Mouse (Mus musculus): ENCODE measurements around the gene Fam163a. TPM values are rescaled to one million over a fixed set of nuclear protein-coding genes. Genes with fewer than 3 reads are reported as not detected.
A peak's percentile ranks its signal among the peaks of the same experiment; 100 is the strongest.
"Not testable (repeated sequence)": the region's sequence is repeated elsewhere in the genome, so short reads cannot be mapped to it uniquely, and the experiment has no call there.

The Fam163a gene
- 7.6 and 14.1 TPM in 2 replicates for total RNA-seq (2021)
- long read RNA-seq, partial matches to known transcripts: 5 of 7 reads
- long read RNA-seq, other reads (novel, unspliced or antisense): 2 of 7 reads

DNA sequence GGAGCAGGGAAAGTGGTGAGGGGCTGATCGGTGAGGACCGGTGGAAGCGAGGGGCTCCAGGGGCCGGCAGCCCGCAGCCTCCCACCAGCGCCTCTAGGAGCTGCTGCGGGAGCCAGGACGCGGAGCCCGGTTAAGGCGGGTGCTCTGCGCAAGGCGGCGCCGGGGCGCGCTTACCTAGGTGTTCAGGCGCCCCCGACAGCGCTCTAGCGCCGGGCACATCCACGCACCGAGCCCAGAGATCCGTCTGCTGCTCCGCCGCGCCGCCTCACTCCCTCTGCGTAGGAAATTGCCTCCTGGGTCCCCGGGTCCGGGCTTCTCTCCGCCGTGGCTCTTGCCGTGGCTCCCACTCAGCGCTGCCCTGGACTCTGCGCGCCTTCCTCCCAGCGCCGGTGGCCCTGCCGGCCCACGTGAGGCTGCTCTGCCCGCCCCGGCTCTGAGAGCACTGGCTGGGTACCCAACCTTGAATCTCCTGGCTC, at the start of gene Fam163a:
Fam163a (minus strand) TSS at position 371 of the 476 bp plus-strand sequence.
- peak; percentile 20 for DNase-seq

DNA sequence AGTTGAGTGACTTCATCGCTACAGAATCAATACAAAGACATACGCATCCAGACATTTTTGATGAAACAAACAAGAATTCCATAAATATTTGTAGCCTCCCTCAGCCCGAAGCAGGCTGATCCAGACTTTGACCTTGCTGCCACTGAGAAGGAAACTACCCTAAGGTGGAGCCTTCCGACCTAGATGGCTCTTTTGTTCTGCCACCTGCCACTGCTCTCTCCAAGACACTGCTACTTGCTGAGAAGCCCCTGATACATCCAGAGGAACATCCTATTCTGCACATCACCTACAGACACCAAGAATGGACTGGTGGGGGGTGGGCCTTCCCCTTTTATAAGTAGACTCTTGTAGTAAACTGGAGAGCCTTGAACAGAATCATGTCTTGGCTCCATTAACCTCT, 46.3 kb upstream of the Fam163a start:
- DNase-seq: not testable (repeated sequence)

DNA sequence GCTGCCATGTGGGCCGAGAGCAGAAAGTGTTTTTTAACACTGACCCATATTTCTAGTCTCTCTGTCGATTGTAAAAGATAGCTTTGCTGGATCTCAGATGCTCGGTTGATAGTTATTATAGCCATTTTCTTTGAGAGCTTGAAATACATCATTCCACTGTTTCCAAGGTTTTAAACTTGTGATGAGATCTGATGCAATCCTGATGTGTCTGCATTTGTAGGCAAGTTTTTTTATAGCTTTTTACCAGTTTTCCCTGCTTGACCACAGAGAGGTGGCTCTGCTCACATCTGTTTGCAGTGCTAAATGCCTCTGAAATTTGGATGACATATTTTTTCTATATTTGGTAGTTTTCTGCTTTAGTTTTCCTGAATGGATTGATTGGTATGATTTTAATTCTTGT, 43.1 kb upstream of the Fam163a start:
- DNase-seq: no peak

DNA sequence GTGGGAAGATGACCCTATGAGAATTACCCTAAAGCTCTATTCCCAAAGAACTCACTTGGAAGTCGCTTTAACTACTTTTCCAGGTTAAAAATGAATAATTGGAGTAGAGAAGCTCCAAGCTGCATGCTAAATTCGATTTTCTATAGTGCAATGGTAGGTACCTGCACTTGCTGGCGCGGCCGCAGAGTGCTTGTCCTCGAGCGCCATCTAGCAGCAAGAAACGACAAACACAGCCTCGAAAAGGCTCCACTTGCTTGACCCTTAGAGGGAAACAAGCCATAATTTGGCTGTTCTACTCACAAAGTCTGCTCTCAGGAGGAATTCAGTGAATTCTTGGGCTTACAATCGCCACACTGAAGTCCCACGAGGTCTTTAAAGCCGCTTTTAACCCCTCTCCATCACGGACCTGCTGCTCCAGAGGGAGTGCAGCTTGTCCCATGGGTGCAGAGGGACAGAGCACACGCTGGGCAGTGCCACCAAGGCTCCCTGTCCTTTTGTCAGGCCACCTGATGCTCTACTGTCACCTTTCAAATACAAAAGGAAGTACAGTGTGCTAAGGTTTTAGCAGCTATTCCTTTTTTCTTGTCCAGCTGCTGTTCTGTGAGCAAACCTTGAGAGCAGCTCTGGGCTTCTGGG, 37.0 kb upstream of the Fam163a start:
- DNase-seq: peak; percentile 55

DNA sequence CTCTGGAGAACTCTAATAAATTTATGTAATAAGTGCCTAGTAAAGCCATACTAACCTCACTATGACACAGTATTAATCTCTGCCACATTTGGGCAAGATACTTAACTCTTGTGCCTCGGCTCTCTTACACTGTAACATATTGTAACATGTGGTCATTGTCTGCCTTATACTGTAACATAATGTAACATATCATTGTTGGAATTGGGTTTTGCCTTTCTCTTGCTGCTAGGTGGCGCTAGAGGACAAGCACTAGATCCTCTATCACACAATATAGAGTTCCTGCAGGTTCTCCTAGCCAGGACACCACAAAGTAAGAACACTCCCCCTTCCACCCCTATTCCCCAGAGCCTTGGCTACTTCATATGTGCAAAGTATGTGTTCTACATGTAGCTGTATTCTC, 36.2 kb upstream of the Fam163a start:
- no peak for DNase-seq

DNA sequence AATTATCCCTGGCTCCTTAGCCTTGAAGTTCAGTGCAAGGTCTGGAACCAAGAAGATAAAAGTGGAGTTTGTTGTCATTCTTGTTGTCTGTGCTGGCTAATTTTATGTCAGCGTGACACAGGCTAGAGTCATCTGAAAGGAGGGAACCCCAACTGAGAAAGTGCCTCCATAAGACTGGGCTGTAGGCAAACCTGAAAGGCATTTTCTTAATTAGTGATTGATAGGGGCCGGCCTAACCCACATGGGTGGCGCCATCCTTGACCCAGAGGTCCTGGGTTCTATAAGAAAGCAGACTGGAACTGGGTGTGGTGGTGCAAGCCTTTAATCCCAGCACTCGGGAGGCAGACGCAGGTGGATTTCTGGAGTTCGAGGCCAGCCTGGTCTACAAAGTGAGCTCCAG, 26.3 kb upstream of the Fam163a start:
- DNase-seq: no peak

DNA sequence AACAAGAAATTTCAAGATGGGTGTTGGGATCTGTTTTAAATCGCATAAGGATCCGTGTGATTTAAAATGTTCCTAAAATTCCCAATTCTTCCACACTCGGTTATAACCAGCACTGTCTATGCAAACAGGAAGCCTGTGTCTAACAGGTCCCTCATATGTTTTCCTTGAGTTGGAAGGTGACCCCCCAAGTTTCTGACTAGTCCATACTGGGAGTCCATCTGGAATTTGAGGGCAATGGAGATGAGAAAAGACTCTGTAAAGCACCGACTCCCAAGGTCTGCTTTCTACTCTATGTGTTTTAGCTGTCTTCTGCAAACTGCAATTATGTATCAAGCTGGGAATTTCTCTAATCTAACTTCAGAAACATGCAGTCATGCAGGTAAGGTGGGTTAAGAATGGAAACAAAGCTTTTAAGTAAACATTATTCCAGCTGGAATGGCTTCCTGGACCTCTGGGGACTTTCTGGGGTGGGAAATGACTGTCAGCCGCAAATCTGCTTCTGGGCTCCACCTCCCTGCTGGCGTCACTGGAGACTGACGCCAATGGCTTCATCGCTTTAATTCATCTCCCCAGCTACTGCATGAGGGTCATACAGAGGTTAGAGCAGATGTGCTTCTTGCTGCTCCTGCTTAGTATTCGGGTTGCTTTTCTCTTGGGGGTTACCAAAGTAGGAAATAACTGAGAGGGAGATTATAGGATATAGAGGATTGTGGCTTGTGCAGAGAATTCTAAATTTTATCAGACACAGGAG, 25.7 kb upstream of the Fam163a start:
- peak; percentile 11 for DNase-seq

DNA sequence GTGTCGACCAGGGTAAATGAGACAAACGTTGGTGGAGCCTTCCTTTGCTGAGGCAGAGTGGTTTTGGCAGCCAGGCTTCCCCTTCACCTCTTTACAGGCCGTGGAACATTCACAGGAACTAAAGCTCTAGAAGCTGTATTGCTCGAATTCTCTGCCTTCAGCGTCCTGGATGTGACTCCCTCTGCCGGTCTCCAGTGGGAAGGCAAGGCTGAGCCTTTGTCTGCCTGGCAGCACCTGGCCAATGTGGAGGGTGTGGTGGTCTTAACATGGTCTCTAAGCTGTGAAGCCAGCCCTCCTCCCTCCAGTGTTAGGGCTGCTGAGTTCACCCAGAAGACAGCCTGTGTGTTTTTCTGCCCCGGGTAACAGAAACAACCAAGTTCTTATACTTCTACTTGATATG, 24.6 kb upstream of the Fam163a start:
- peak; percentile 58 for DNase-seq

DNA sequence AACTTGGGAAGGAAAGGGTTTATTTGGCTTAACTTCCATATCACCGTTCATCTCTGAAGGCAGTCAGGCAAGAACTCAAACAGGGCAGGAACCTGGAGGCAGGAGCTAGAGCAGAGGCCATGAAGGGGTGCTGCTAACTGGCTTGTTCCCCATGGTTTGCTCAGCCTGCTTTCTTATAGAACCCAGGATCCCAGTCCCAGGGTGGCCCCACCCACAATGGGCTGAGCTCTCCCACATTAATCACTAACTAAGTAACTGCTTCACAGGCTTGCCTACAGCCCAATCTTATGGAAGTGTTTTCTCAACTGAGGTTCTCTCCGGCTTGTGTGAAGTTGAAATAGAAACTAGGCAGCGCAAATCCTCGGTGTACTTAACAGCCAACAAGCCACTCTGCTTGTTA, 23.9 kb upstream of the Fam163a start:
- no peak for DNase-seq

DNA sequence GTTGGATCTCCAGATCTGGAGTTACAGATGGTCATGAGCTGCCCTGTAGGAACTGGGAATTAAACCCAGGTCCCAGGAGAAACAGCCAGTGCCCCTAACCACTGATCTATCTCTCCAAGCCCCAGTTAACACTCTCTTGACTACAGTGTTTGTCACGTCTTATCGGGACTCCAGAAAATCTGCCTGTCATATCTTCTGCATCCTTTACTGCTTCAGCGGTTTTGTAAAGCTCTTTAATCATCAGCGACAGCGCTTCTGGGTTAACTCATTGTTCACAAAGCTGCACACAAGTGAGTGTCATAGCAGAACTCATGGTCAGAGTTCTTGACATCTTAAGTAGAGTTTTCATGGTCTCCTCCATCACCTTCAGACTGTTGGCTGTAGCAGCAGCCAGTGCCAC, 22.1 kb upstream of the Fam163a start:
- DNase-seq: no peak

DNA sequence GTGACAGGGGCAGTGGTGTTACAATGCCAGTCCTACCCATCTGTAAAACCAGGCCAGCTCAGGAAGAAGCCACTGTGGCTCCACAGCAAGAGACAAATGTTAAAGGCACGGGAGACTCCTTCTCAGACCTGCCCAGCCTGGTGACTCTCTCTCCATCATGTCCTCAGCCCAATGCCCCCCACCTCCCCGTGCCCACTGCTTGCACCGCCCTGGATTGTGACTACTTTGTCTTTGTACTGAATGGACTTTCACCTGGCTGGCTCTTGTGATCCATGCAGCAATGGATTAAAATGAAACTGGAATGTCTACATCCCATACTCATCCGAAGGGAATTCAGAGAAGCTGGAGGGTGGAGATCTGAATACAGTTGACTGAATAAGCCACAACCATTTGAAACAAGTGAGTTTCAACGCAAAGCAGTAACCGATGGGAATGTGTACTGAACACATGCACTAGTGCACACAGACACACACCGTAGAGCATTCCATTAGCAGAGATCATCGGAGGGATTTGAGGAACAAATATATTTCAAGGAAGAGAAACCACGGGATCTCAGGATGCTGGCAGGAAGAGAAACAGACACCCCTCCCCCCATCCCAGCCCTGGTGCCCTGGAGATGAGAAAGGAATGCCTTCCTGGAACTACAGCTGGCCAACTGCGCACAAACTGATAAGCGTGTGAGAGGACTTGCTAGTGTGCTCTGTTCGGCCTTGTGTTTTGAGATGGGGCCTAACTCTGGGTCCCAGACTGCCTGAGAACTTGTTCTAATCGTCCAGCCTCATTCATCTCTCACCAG, 17.6 kb upstream of the Fam163a start:
- DNase-seq: no peak

DNA sequence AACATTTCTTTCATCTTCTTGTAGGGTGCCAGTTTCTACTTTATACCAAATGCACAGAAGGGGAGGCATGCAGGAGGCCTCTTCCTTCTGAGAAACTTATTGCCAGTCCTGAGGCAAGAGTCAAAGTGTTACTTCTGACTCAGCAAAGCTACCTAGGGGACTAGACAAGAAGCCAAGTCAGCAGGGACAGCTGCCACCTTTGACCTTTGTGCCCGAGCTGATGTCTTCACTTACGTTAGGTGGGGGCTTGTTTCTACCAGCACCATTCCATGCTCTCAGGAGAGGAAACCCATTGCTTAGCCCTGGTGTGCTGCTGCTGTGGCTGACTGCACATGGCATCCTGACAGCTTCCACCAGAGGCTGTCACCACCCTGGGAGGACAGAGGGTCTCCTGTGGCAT, 16.5 kb upstream of the Fam163a start:
- DNase-seq: no peak

DNA sequence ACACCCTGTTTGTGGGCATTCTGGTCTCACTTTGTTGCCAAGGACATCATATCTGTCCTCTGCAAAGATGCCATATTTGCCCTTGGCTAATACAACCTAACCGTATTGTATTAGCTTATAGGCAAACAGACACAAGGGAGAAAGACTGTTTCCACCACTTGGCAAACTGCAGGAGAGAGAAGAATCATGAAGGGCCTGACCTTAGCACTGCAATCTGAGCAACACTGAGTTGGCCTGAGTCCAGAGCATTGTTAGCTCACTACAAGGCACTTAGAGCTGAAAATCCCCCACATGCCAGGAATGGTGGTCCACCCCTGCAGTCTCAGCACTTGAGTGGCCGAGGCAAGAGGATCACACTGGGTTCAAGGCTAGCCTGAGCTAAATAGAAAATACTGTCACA, 13.7 kb upstream of the Fam163a start:
- DNase-seq: peak; percentile 24

DNA sequence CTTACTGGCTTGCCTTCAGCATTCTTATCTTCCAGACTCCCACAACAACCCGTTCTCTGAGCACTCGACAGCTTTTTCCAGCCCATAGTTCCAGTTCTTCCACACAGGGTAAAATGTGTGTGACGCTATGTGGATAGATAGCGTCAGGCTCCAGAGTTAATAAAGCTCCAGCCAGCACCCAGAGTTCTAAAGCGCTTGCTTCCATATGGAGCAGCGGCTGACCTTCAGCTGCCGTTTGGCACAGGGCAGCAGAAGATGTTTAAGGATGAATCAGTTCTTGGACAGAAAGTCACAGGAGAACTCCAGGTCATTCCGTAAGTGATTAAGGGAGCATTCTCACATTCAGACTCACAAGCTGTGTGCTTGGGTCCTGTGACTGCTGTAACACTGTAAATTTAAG, 13.1 kb upstream of the Fam163a start:
- no peak for DNase-seq

DNA sequence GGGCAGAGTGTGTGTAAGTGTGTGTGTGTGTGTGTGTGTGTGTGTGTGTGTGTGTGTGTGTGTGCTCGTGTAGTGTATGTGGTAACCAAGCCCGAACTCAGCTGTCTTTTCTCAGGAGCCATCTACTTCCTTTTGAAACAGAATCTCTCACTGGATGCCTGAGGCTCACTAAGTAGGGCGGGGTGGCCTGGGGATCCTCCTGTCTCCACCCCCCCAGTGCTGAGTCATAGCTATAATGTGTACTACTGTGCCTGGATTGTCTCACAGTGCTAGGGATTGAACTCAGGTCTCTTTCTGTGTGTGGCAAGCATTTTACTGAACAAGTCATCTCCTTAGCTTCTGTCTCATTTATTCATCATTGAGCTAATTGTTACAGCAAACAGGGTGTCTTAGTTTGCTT, 12.6 kb upstream of the Fam163a start:
- DNase-seq: peak; percentile 42

DNA sequence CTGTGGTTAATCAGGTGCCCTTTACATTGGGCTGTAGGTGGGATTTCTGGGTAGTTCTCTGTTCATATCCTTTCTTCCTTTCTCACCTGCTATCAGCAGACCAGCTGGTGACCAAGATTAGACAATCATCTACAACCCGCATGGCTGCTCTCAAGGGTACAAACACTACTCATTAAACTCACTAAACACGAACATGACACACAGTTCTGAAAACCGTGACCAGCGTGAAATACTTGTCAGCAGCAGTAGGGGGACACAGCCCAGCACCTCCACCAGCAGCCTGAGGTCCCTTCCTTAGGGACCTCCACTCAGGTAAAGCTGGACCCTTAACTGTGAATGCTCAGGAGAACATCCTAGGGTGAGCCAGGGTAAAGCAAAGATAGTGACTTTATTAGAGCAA, 11.4 kb upstream of the Fam163a start:
- no peak for DNase-seq

DNA sequence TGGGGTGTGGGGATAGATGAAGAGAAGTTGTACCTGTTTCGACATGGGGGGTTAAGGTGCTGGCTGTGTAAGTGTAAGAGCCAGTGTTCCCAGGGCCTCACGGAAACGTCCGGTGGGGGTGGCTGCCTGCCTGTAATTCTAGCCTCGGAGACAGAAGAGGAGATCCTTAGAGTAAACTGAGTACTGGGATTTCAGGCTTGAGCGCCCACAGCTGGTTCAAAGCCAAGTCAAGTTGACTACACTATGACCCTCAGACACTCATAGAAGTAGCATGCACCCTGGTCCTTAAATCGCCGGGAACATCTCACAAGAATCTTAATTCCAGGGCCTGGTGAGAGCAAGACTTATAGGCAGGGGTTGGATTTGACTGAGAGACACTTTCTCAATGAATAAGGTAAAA, 9.8 kb upstream of the Fam163a start:
- no peak for DNase-seq

DNA sequence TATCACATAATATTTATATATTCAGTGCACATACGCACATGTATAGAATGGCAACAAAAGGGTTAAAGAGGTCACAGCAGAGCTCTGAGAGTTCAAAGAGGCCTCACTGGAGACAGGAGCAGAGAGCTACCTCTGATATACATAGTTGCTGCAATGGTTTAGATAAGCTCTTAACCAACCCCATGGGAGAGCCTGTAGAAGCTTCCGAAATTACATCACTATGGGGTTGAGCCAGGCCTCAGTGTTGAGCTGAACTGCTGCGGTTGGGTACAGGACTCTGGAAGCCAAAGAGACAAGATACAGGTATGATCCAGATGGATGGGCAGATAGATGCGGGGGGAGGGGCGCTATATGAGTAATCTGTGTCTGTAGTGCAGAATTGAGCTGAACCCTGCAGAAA, 8.1 kb upstream of the Fam163a start:
- DNase-seq: no peak

DNA sequence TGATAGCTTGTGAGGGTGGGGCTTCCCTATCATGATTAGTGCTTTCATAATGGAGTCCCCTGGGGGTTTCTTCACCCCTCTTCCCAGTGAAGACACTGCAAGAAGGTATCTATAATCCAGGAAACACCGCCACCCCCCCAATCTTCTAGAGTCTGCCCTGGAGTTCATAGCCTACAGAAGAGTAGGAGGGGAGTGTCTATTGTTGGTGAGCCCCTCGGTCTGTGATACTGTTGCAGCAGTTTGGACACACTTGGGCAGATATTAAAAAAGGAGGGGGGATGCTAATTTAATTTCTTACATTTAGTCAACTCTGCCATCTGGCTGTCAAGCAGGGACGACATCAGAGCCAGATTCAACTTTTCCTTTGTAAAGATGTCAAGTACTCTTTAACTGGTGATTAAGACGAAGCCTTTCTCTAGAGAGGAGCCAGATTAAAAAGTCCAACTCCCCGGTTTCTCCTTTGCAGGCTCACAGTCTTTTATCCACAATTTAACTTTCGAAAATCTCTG, 7.0 kb upstream of the Fam163a start:
- DNase-seq: no peak

DNA sequence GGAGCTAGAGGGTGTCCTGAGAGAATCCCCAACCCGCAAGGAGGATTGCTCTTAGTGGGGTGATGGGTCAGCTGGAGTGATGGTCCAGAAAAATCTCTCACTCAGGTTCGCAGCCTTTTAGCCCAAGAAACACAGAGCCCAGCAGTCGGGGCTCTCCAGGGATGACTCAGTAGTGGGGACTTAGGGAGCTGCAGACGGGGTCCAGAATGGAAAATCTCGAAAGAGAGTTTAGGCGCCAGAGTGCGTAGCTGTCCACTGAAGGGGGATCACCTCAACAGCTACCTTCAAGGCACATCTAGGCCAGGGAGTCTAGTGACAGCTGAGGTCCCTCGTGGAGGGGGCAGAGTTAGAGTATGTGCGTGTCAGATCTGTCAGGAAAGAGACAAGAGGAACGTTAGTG, 338 bp upstream of the Fam163a start:
- DNase-seq: no peak

DNA sequence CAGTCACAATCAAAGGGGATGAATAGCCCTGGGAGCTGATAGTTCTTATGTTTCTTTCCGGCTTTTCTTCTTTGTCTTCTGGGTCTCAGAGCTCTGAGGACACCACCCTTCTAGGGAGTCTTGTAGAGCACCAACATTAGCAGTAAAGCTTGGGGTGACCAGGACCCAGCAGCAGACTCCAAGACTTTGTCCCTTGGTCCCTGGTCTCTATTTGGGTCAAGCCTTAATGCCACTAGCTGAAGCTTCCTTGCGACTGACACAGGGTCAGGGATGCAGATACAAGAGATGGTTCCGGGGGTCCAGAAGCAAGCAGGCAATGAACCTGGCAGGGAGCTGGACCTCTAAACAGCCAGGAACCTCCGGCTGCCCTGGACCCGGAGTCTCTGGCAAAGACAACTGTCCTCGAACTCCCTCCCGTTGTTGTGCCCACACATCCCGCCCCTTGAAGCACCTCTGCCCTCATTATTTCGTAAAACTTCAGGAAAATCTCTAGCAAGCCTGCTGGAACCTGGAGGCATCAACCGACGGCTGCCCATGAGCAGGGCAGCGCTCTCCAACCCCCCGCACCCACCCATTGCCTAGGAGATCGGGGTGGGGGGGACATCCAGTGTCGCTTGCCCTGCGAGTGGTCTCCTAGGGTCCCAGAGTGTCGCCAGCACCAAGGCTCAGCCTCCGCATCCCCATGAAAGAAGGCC, 718 bp downstream of the Fam163a start:
- no peak for DNase-seq

DNA sequence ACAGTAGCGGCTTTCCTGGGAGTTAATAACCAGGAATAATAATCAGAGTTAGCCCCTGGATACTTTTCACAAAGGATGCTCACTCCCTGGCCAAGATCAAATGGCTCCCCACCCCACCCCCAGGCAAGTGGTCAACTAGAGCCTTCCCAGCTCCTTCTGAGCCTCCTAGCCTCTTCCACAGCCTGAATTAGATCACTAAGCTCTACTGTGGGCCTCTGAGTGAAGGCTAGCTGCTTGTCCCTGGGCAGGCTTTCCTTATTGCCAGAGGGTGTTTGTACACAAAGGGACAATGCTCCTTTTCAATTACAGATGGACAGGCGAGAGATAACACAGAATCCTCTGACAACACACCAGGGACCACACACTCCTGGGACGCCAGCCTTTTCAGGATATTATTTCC, 2.2 kb downstream of the Fam163a start:
- DNase-seq: no peak

All from adrenal gland, postnatal 25 days (tissue).